Mouse (Mus musculus) lung, embryonic 14.5 days (tissue): ENCODE results near the gene Mpl. TPM values are rescaled to one million over a fixed set of nuclear protein-coding genes. Genes with fewer than 3 reads are reported as not detected.

ENCODE experiments used
- ATAC-seq: fragments of 200-750 bp; cut with Nextera tagmentation; 2 replicates; pipeline ENCODE4 v1.8.0; 2017; ENCODE audit warnings: mild to moderate bottlenecking, moderate TSS enrichment, moderate library complexity; ENCODE audit not compliant: insufficient read depth
- DNase-seq: peaks from one replicate; pipeline ENCODE4 v3.0.0-alpha.2; 2015
- H3K27ac ChIP-seq: fragments of 300-500 bp; sonication (generic); 2 replicates; pipeline ENCODE4 v1.5.1; 2014; ENCODE audit warnings: low read depth, mild to moderate bottlenecking, moderate library complexity
- H3K27me3 ChIP-seq: fragments of 300-500 bp; sonication (generic); 2 replicates; pipeline ENCODE4 v1.6.1; 2014; ENCODE audit warnings: low read length, control low read depth; ENCODE audit not compliant: insufficient read depth
- H3K36me3 ChIP-seq: fragments of 300-500 bp; sonication (generic); 2 replicates; pipeline ENCODE4 v1.6.1; 2014; ENCODE audit warnings: control low read depth; ENCODE audit not compliant: insufficient read depth
- H3K4me1 ChIP-seq: fragments of 300-500 bp; sonication (generic); 2 replicates; pipeline ENCODE4 v1.6.1; 2014; ENCODE audit warnings: antibody characterized with exemption, control low read depth; ENCODE audit not compliant: insufficient read depth
- H3K4me2 ChIP-seq: fragments of 300-500 bp; sonication (generic); 2 replicates; pipeline ENCODE4 v1.6.1; 2014; ENCODE audit warnings: mild to moderate bottlenecking
- H3K4me3 ChIP-seq: fragments of 300-500 bp; sonication (generic); 2 replicates; pipeline ENCODE4 v1.5.1; 2014; ENCODE audit warnings: low read depth, low read length
- H3K9ac ChIP-seq: fragments of 300-500 bp; sonication (generic); 2 replicates; pipeline ENCODE4 v1.6.1; 2014
- H3K9me3 ChIP-seq: fragments of 300-500 bp; sonication (generic); 2 replicates; pipeline ENCODE4 v1.6.1; 2016; ENCODE audit warnings: low read depth, low read length, control low read depth
- CTCF ChIP-seq: IDR thresholded peaks from 2 replicates; pipeline ENCODE4 v1.5.1; 2016; ENCODE audit warnings: antibody characterized with exemption, low read depth
- WGBS: fragments of 180-500 bp; shearing (Covaris S2); extraction: QIAGEN DNeasy Blood & Tissue Kit; methylation state at CpG from one replicate; pipeline ENCODE4 v1.1.7; 2014; 5-methylcytosine and 5-hydroxymethylcytosine counted together
- polyA plus RNA-seq: library from polyadenylated mRNA; unstranded; fragments of >200 nt; fragmentation: Nextera tagmentation; extraction: Ambion mirVana; gene quantifications from 2 replicates; pipeline ENCODE4 v1.2.1, GENCODE M21; 2014

Mpl gene
- polyA plus RNA-seq, 1 experiment from 2014 or later, result 1.8 TPM

DNA sequence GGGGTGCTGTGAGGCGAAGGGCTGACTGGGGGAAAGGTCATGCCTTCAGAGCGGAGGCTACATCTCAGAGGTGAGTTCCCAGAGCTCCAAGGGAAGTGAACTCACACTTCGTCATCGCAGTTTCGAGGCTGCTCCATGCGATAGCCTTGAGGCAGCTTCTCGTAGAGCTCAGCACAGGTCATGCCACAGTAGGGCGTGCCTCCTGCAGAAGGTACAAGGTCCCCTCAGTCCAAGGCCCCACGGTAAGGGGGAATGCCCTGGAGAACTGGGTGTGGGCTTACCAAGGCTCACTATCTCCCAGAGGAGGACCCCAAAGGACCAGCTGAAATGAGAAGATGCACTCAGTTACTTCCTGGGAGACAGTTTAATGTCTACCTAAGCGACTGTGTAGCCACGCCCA is 15.4 kb upstream of the Mpl start:
- Histone ChIP-seq H3K9ac (no peak overlapping the region), H3K36me3 (no peaks in the 10 kb centered on the region), H3K9me3 (no peaks in the 10 kb centered on the region), H3K27ac (no peak overlapping the region), H3K4me3 (no peak overlapping the region), H3K4me2 (no peak overlapping the region), H3K27me3 (no peaks in the 10 kb centered on the region), H3K4me1 (no peaks in the 10 kb centered on the region)
- ATAC-seq (no peak), DNase-seq (no peak)
- 86% methylated on average over 11 of the region's 11 CpGs for WGBS
- no peak for TF ChIP-seq CTCF

- H3K4me1 ChIP-seq, result no peaks in the 10 kb centered on the region
- H3K27ac ChIP-seq, result no peak overlapping the region
- no peaks in the 10 kb centered on the region for H3K27me3 ChIP-seq
- H3K9ac ChIP-seq, result no peak overlapping the region
- H3K4me2 ChIP-seq, result no peak overlapping the region
- ATAC-seq (no peak), DNase-seq (no peak)
- H3K9me3 ChIP-seq, result no peaks in the 10 kb centered on the region
- no peak for TF ChIP-seq CTCF
- no peaks in the 10 kb centered on the region for H3K36me3 ChIP-seq
- H3K4me3 ChIP-seq, result no peak overlapping the region
- WGBS, result 67% methylated on average over 6 of the region's 6 CpGs
Observed at GRCm38 (mm10) chr4:118471281-118471680, 14.0 kb upstream of the Mpl start.

- no peaks in the 10 kb centered on the region for H3K4me1 ChIP-seq
- no peak overlapping the region for H3K4me2 ChIP-seq
- WGBS, result 33% methylated on average over 11 of the region's 11 CpGs
- ATAC-seq, result peak; percentile 56; the same call in 1 of the 2 replicates
- H3K36me3 ChIP-seq, result no peaks in the 10 kb centered on the region
- no peak overlapping the region for H3K4me3 ChIP-seq
- no peaks in the 10 kb centered on the region for H3K27me3 ChIP-seq
- no peak overlapping the region for H3K9ac ChIP-seq
- H3K27ac ChIP-seq, result no peak overlapping the region
- H3K9me3 ChIP-seq, result no peaks in the 10 kb centered on the region
- 0 out of 2 replicates have a peak, but pooled peaks have one; percentile 7 for TF ChIP-seq CTCF
- DNase-seq, result no peak
Observed at GRCm38 (mm10) chr4:118465697-118466163, 8.4 kb upstream of the Mpl start.

- Histone ChIP-seq H3K36me3 (no peaks in the 10 kb centered on the region), H3K4me3 (no peak overlapping the region), H3K4me2 (no peak overlapping the region), H3K27ac (no peak overlapping the region), H3K9me3 (no peaks in the 10 kb centered on the region), H3K4me1 (no peaks in the 10 kb centered on the region), H3K27me3 (no peaks in the 10 kb centered on the region), H3K9ac (no peak overlapping the region)
- no peak for TF ChIP-seq CTCF
- no peak for DNase-seq
- whole genome bisulfite sequencing, result 90% methylated on average over 3 of the region's 3 CpGs
- no peak for ATAC-seq
Observed at GRCm38 (mm10) chr4:118464956-118465355, 7.6 kb upstream of the Mpl start.

- H3K36me3 ChIP-seq, result no peaks in the 10 kb centered on the region
- H3K9ac ChIP-seq, result peak overlapping the region; percentile 27; the same call in 1 of the 2 replicates
- no peaks in the 10 kb centered on the region for H3K9me3 ChIP-seq
- peak overlapping the region; percentile 31 for H3K4me3 ChIP-seq
- H3K4me2 ChIP-seq, result peak overlapping the region; percentile 65
- 26% methylated on average over 24 of the region's 24 CpGs for WGBS
- peak; percentile 28; the same call in 1 of the 2 replicates for ATAC-seq
- no peaks in the 10 kb centered on the region for H3K27me3 ChIP-seq
- TF ChIP-seq CTCF, result no peak
- no peak overlapping the region for H3K27ac ChIP-seq
- H3K4me1 ChIP-seq, result no peaks in the 10 kb centered on the region
- DNase-seq, result no peak
Observed at GRCm38 (mm10) chr4:118446415-118447153, 10.7 kb downstream of the Mpl start.

DNA sequence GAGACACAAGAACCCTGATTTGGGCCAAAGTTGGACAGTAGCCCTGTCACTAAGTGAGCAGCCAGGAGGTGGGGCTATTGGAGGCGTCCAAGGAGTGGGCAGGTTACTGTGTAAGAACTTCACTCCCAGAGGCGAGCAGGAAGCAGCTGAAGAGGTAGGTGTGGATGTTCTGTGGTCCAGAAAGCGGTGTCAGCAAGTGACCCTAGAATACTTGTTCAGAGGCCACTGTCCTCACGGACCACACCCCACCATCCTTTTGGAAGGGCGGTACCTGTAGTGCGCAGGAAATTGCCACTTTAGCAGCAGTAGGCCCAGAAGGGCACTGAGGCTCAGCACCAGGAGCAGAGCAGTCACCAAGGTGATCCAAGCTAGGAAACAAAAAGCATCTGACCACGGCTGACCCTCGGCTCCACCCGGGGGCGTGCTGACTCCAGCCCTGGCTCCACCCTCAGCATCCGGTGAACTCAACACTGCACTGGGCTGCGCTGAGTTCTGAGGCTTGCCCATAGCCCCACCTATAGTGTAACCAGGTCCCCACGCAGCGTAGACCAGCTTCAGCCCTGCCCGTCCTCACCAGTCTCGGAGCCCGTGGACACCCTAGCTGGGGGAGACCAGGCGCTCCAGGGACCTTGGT is 11.4 kb downstream of the Mpl start:
- no peaks in the 10 kb centered on the region for H3K4me1 ChIP-seq

GRCm38 (mm10) chr4:118445088-118445487 is 12.2 kb downstream of the Mpl start:
- 77% methylated on average over 10 of the region's 10 CpGs for WGBS
- Histone ChIP-seq H3K4me2 (no peak overlapping the region), H3K27ac (no peak overlapping the region), H3K9me3 (no peaks in the 10 kb centered on the region), H3K4me1 (no peaks in the 10 kb centered on the region), H3K36me3 (no peaks in the 10 kb centered on the region), H3K27me3 (no peaks in the 10 kb centered on the region), H3K9ac (no peak overlapping the region), H3K4me3 (no peak overlapping the region)
- DNase-seq (no peak), ATAC-seq (no peak)
- no peak for TF ChIP-seq CTCF

More for the DNA sequence above, 11.4 kb downstream of the Mpl start:
- peak; percentile 46 for TF ChIP-seq CTCF
- Histone ChIP-seq H3K27ac (no peak overlapping the region), H3K9me3 (no peaks in the 10 kb centered on the region), H3K4me3 (peak overlapping the region; percentile 31), H3K36me3 (no peaks in the 10 kb centered on the region), H3K9ac (peak overlapping the region; percentile 27; the same call in 1 of the 2 replicates), H3K27me3 (no peaks in the 10 kb centered on the region), H3K4me2 (peak overlapping the region; percentile 65)
- DNase-seq (peak; percentile 55), ATAC-seq (peak; percentile 77)
- WGBS, result 19% methylated on average over 18 of the region's 18 CpGs
